Mouse (Mus musculus): ENCODE data around the gene Rbm33.
A peak's percentile ranks its signal among the peaks of the same experiment; 100 is the strongest.

Gene Rbm33

GRCm38 (mm10) chr5:28316722-28317245 lies at the start of gene Rbm33:
TSS of gene Rbm33 (plus strand) at chr5:28317121.
- DNase-seq (ENCODE audit: low spot score in 2 of 2): peak; percentile 85

- DNase-seq (ENCODE audit: low spot score in 2 of 2): no peak
These were observed 49.3 kb upstream of the Rbm33 start for GRCm38 (mm10) chr5:28267576-28267975.

DNA sequence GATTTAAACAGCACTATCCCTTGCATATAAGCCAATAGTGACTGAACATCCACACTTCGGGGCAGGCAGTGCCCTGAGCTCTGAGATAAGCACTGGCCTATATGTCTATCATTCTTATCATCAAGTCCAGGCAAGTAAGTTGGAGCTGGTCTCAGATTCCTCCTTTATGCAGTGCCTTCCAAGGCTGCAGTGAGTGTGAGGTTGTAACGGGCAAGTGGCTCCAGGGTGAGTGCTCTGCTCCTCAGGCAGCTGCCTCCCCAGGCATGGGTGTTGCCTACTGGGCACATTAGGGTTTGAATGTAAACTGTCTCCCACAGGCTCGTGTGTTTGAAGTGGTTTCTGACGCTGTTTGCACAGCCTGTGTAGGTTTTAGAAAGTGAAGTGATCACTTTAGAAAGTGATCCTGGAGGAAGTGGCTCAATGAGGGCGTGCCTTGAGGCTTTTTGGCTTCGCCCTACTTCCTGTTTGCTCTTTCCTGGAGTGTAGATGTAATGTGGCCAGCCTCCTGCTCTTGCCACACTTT lies 47.4 kb upstream of the Rbm33 start:
- DNase-seq (ENCODE audit: low spot score in 2 of 2): no peak

- DNase-seq (ENCODE audit: low spot score in 2 of 2): no peak
These were observed 44.1 kb upstream of the Rbm33 start for GRCm38 (mm10) chr5:28272836-28273235.

DNA sequence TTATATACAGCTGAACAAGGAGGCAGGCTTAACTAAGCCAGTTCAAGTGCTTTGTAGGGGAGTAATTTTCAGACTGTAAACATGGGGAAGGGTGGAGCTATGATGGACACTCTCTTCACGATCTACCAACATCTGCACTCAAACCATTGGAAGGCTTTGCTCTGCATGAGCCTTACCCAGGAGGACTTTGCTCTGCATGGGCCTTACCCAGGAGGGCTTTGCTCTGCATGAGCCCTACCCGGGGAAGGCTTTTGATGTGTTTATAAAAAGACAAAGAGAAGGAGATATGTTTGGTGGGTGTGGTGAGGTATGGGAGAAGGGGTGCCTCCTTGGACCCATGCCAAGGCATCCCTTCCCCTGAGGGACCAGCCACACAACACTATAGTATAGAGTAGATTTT lies 39.6 kb upstream of the Rbm33 start:
- no peak for DNase-seq (ENCODE audit: low spot score in 2 of 2)

GRCm38 (mm10) chr5:28289111-28289510 lies 27.8 kb upstream of the Rbm33 start:
- DNase-seq (ENCODE audit: low spot score in 2 of 2): no peak

GRCm38 (mm10) chr5:28290630-28291029 lies 26.3 kb upstream of the Rbm33 start:
- DNase-seq (ENCODE audit: low spot score in 2 of 2): no peak

DNA sequence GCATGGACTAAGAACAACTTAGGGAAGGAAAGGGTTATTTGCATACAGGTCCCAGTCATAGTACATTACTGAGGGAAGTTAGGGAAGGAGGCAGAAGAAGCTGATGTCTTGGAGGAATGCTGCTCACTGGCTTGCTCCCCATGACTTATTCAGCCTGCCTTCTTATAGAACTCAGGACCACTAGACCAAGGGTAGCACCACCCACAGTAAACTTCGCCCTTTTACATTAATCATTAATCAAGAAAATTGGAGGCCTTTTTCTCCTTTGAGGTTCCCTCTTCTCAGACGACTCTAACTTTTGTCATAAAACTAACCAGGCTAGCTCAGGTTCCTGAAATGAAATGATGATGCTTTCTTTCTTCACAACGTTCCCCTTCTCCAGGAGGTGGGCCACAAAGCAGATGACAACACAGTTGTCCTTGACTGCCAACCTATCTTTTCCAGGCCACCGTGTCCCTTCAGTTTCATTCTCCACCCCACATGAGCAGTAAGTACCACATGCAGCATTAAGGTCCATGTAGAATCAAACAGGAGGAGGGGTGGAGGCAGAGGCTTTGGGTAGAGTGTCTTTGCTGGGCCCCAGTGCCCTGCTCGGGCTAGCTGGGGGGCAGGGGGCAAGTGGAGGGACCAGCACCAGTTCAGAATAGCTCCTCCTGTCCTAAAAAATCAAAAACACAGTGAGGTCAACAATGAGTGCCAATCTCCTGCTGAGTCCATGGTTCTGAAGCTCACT lies 25.6 kb upstream of the Rbm33 start:
- DNase-seq (ENCODE audit: low spot score in 2 of 2): no peak

GRCm38 (mm10) chr5:28292281-28292680 lies 24.6 kb upstream of the Rbm33 start:
- DNase-seq (ENCODE audit: low spot score in 2 of 2): no peak

DNA sequence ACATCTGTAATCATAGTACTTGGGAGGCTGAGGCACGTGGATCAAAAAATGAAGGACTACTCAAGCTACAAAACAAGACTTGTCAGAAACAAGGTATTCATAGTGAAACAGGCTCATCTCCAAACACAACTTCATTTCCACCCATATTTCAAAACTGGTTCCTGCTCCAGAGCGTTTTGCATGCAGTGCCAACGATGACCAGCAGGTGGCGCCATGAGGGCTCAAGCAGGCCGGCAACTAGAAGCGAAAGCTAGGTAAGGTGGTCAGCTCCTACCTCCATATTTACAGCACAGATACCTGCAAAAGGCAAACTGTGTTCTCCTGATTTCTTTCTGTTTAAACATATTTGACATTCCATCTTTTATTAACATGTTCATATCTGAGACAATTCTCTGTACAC lies 22.9 kb upstream of the Rbm33 start:
- DNase-seq (ENCODE audit: low spot score in 2 of 2): peak; percentile 59 to 90

- no peak for DNase-seq (ENCODE audit: low spot score in 2 of 2)
These were observed 18.8 kb upstream of the Rbm33 start for GRCm38 (mm10) chr5:28298161-28298560.

DNA sequence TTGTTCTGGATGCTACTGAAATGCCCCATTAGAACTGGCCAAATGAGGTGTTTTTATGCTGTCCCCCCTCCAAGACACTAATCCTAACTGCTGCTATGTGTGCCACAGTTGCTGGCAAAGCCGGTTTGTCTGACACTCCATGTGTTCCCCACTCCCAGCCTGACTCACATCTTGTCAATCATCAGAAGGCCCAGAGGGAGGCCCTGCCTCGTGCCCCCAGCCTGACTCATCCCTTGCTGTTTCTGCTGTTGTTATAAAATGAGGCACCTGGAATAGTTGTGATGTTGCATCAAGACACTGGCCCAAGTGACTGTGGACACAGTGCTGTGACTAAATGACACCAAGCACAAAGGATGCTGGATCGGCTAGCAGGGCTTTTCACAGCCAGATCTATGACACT lies 18.2 kb upstream of the Rbm33 start:
- DNase-seq (ENCODE audit: low spot score in 2 of 2): no peak

DNA sequence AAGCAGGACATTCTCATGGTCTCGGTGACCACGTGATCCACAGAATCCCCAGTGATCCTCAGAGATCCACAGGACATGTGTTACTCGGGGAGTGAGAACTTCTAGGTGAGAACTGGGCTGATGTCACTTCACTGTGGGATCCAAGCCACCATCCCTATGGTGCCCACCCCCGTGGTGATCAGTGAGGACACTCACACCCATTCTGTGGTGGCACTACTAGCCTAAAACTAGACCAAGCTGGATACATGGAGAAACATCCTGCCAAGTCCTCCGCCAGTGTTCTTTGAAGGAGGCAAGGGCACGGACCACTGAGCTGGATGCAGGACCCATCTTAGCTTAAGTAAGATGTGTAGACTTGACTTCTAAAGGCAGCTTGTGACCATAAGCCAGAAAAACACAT lies 17.6 kb upstream of the Rbm33 start:
- no peak for DNase-seq (ENCODE audit: low spot score in 2 of 2)

- DNase-seq (ENCODE audit: low spot score in 2 of 2): no peak
These were observed 14.2 kb upstream of the Rbm33 start for GRCm38 (mm10) chr5:28302671-28303070.

DNA sequence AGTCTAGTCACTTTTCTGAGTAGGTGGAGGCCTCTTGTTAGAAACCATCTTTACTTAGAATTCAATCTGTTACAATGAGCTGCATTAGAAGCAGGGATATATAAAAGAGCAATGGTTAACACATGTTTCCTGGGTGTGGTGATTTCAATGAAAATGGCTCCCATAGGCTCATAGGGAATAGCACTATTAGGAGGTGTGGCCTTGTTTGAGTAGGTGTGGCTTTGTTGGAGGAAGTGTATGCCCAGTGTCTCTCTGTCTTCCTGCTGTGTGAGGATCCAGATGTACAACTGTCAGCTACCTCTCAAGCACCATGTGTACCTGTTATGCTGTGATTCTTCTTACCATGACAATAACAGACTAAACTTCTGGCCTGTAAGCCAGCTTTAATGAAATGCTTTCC lies 12.4 kb upstream of the Rbm33 start:
- DNase-seq (ENCODE audit: low spot score in 2 of 2): no peak

- DNase-seq (ENCODE audit: low spot score in 2 of 2): no peak
These were observed 1.4 kb upstream of the Rbm33 start for GRCm38 (mm10) chr5:28315526-28315925.

GRCm38 (mm10) chr5:28316151-28316721 lies 685 bp upstream of the Rbm33 start:
- DNase-seq (ENCODE audit: low spot score in 2 of 2): peak in 1 of 2 experiments; percentile 61

DNA sequence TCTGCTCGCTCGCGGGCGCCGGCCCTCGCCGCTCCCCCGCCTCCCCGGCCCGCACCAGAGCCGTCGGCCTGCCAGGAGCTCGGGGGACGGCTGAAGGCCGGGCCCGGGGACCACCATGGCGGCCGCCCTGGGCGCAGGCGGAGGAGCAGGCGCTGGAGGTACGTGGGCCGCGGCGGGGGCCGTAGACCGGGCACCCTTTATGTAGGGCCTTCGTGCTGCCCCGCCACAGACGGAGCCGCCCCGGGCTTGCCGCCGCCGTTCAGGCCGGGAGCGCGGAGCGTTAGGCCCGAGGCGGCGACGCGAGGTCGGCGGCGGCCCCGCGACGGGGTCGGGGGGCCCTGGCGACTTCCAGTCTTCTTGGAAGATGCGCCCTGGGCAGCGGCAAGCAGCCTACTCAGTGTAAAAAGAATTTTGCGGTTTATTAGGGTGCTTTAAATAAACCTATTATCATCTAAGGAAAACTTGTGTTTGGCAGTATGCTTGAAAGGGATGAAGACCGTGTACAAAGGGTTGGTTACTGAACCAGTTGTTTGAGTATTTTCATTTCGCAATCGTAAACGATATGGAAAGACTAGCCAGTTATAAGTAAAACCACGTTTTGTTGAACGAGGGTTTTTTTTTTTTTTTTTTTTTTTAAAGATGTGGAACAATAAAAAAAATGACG lies 464 bp downstream of the Rbm33 start:
- DNase-seq (ENCODE audit: low spot score in 2 of 2): no peak

DNA sequence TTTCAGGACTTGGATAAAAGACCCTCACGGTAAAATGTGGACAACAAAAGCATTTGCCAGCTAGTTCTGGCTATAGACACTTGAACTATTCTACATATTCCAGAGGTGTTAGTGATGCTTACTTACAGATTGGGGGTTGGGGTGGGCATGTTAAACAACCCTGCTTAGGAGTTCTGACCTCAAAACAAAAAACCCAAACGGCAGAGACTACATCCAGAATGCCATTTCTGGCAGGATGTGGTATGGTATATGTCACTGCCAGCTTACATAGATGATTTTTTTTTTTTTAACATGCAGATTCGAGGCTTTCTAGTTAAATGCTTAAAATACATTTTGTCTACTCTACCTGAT lies 971 bp downstream of the Rbm33 start:
- no peak for DNase-seq (ENCODE audit: low spot score in 2 of 2)

GRCm38 (mm10) chr5:28318671-28319070 lies 1.8 kb downstream of the Rbm33 start:
- DNase-seq (ENCODE audit: low spot score in 2 of 2): no peak

DNA sequence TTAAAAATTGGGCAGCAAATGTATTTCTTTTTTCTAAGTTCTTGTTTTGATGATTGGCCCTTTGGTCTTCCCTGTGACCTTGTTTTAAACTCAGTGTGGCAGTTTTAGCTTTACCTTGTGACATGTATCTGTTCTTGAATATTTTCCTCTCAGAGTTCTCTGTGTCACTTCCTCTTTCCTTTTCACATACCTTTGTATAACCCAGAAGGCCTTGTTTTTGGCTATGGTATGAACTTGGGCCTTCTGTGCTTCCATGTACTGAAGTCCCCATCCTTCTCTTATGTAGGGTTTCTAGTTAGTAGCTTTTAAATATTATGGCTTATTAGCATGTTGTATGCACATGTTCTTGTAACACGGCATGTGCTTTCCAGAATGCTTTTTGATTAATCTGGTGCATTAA lies 4.8 kb downstream of the Rbm33 start:
- DNase-seq (ENCODE audit: low spot score in 2 of 2): no peak

DNA sequence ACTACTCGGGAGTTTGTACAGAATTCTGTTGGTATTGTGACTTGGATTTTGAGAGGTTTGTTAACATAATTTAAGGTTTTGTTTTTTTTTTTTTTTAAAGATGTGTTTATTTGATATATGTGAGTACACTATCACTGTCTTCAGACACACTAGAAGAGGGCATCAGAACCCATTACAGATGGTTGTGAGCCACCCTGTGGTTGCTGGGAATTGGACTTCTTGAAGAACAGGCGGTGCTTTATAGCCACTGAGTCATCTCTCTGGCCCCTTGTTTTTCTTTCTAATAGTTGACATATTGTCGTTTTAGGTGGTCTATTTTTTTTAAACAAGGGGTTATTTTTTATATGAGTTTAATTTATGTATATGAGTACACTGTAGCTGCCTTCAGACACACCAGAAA lies 5.3 kb downstream of the Rbm33 start:
- no peak for DNase-seq (ENCODE audit: low spot score in 2 of 2)

- DNase-seq (ENCODE audit: low spot score in 2 of 2): no peak
These were observed 6.9 kb downstream of the Rbm33 start for GRCm38 (mm10) chr5:28323822-28324221.

Measured in urinary bladder, postnatal 4 days (tissue).